Mouse (Mus musculus) G1E (cell line): ENCODE results near the gene Sdk1.

ENCODE experiments used
- CTCF ChIP-seq: IDR thresholded peaks from 2 replicates; pipeline ENCODE4 v1.5.1; 2012; ENCODE audit warnings: low read depth, low read length, inconsistent platforms, mixed read lengths
- TAL1 ChIP-seq: conservative IDR thresholded peaks from 2 replicates; pipeline ENCODE4 v1.6.1; 2012; ENCODE audit warnings: low read depth, low read length, inconsistent platforms, mixed read lengths

DNA sequence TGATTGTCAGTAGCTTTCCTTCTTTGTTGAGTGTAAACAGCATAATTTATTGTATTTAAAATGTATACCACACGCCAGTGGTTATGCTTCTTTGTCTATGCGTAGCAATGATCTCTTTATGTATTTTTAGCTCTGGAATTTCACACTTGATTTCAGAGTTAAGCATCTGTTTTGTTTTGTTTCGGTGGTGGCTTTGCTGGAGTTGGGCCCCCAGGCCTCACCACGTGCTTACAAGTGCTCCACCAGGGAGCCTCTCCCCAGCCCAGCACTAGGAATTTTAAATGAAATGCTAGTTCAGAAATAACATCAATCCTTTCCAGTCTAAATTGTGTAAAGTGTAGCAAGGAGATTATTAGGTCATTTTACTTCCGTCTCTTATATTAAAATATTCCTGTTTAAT lies 227.5 kb downstream of the Sdk1 start:
- no peak for TF ChIP-seq CTCF
- no peak for TF ChIP-seq TAL1
